Mouse (Mus musculus): ENCODE measurements around the gene Rufy4.
"Not testable (repeated sequence)": the region's sequence is repeated elsewhere in the genome, so short reads cannot be mapped to it uniquely, and the experiment has no call there.

Rufy4 gene

GRCm38 (mm10) chr1:74150101-74150500 lies 24.8 kb downstream of the Rufy4 start:
- DNase-seq (ENCODE audit: low spot score in 2 of 2) = no peak

- no peak for DNase-seq (ENCODE audit: low spot score in 2 of 2)
These were observed 25.8 kb downstream of the Rufy4 start for GRCm38 (mm10) chr1:74151091-74151490.

DNA sequence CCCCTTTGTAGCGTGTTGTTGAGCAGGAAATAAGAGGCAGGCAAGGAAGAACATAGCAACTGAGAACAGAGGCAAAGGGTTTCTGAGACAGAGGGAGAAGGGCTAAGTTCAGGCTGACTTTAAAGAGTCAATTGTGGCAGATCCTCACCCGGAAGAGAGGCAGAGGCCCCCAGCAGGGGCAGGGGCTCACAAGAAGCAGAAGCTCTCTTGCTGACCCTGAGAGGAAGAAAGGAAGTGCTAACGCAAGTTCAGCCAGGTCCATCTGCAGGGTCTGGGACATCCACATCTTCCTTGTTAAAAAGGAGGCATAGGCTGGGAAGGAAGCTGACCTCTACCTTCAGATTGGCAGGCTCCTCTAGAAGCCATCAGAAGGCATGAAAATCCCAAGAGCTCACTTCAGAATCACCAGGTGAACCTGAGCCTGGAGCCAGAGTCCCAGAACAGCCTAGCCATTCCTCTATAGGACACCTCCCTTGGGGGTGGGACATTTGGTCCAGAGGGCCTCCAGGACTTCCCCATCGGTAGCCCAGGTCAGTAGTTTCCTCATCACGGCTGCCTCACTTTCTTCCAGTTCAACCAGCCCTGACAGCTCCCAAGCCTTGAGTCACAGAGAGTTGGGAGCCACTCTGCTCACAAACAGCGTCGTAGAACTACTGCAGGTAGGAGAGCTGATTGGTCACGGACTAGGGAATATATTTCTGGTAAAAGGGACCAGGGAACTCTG lies 28.3 kb downstream of the Rufy4 start, which contains the start of gene Cxcr2:
Cxcr2 (plus strand) TSS at position 529 of the 724 bp plus-strand sequence.
- no peak for DNase-seq (ENCODE audit: low spot score in 2 of 2)

DNA sequence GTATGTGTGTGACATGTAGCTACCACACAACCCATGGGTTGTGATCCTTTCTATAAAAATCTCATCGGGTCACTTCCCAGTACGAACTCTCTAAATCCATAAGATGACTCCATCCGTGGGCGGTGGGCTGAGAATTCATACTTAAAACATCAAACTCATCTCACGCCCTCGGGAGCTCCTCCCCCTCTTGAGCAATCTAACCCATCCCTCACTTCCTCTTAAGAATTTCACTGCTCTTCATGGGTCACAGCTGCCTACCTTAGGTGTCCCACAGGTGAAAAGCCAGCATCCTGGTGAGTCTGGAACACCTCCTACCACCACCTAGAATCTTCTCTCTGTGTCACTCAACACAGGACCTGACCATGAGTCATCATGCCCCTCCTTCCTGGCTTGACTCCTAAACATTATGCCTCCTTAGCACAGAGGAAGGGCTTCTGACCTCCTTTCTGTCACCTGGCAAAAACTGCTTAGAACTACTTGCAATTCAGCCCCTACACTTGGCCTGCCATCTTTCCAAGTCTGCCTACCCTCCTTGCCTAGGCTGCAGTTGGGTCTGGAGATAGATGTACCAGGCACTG lies 30.2 kb downstream of the Rufy4 start:
- no peak for DNase-seq (ENCODE audit: low spot score in 2 of 2)

DNA sequence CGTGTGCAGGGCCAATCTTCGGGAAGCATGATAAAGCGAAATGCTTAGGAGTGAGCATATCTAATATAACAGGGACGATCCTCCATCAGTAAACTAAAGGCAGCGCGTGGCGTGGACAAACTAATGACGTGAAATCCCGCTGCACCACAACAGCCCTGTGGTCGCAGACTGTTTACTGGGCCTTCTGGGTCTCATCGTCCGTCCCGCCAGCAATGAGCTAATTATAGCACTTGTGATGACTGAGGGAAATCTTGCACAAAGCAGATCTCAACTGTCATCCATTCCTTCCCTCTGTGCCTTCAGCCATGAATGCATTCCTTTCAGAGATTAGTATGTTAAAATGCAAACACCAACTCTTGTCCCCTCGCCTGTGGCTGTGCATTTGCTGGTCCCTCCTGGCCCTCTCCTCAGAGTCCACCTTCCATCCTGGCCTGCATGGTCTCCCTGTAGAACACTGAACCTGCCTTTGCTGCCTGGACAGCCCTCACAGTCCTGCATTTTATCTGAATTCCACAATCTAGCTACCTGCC lies 31.1 kb downstream of the Rufy4 start:
- DNase-seq (ENCODE audit: low spot score in 2 of 2) = no peak

GRCm38 (mm10) chr1:74159613-74160012 lies 34.3 kb downstream of the Rufy4 start:
- not testable (repeated sequence) for DNase-seq (ENCODE audit: low spot score in 2 of 2)

DNA sequence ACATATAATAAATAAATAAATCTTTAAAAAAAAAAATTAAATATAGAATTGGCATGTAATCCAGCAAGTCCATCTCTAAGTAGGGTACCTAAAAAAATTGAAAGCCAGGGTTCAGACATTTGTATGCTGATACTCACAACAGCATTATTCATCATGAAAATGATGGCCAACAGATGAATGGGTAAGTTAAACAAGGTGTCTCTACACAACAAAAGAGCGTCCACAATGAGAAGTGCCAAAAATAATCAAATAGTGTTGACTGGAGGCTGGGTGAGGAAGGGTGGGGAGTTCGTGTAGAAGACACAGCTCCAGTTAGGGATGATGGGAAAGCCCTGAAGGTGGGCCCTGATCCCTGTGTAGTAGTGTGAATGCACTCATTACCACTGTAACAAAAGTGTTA lies 34.7 kb downstream of the Rufy4 start:
- no peak for DNase-seq (ENCODE audit: low spot score in 2 of 2)

DNA sequence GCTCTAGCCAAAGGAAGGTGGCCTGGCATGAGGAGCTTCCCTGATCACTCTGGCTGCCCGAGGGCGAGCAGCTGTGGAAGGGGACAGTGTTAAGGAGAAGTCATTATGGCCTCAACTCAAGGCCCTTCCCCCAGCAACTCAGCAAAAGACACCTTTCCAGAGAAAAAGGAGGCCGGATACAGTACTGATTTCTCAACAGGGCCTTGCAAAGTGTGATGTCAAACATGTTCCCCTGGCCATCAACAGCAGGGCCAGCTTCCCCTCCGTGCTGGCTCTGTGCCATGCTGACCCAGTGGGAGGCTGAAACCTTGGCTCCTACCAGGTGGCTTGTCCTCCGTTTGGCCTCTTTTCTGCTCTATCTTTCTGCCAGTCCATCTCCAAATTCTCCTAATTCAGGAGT lies 41.8 kb downstream of the Rufy4 start:
- DNase-seq (ENCODE audit: low spot score in 2 of 2) = no peak

- DNase-seq (ENCODE audit: low spot score in 2 of 2) = no peak
These were observed 44.4 kb downstream of the Rufy4 start for GRCm38 (mm10) chr1:74169721-74170120.

DNA sequence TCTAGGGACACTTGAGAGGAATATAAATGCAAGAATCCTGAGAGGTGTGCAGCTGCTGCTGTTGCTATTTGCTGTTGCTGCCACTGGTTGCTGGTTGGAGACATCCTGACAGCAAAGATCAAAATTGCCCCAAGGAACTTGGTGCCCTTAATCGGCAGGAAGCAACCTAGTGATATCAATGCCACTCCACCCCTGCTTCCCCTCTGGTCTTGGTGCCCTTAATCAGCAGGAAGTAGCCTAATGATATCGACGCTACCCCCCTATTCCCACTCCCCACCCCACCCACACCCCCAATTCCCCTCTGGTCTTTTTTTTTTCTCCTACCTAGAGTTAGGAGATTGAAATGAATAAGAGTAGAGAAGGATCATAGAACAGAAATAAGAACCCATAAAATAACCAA lies 47.4 kb downstream of the Rufy4 start:
- DNase-seq (ENCODE audit: low spot score in 2 of 2) = no peak

GRCm38 (mm10) chr1:74175731-74176130 lies 50.4 kb downstream of the Rufy4 start:
- DNase-seq (ENCODE audit: low spot score in 2 of 2) = no peak

GRCm38 (mm10) chr1:74178618-74179017 lies 53.3 kb downstream of the Rufy4 start:
- DNase-seq (ENCODE audit: low spot score in 2 of 2) = no peak

DNA sequence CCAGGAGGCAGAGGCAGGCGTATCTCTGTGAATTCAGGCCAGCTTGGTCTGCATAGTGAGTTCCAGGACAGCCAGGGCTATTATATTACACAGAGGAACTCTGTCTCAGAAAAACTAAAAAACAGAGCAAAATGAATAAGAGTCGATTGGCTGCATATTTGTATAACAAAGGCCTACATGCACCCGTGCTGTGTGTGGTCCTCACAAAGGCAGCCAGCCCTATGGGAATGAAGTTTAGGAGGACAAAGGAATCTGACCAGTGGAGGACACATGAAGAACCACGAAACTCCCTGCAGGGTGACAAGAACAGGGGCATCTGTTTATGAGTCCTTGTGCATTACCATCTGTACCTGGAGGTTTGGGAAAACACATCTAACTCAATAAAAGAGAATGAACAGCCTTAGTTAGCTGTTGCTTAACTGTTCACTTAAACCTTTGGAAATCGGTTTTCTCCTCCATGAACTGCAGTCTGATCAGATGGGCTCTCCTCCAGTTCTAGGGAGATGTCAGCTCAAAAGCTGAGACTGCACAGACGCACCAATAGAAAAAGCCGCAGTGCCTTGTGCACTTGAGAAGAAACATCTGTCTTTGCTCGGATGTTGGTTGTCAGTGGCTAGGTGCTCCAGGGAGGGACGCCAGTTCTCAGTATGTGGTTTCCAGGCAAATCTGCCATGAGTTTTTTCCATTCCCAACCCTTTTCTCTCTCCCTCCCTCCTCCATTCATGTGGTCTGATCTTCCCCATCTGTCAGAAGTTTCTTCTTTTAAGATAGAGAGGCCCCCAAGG lies 54.5 kb downstream of the Rufy4 start:
- no peak for DNase-seq (ENCODE audit: low spot score in 2 of 2)

DNA sequence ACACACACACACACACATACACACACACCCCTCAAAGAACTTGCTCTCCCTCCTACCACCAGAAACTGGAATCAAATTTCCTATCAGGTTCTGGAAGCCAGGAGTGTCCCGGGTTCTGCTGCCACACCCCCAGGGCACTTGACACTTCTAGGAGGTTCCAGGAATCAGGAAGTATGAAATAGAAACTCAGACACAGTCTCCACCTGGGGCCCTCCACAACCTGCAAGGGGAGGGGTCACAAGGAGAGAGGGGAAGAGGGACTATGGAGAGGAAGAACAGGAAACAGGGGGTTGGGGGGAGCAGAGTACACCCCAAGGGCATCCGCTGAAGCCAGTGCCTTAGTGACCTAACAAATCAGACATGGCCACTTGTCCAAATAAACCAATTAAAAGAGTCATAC lies 56.1 kb downstream of the Rufy4 start:
- no peak for DNase-seq (ENCODE audit: low spot score in 2 of 2)

DNA sequence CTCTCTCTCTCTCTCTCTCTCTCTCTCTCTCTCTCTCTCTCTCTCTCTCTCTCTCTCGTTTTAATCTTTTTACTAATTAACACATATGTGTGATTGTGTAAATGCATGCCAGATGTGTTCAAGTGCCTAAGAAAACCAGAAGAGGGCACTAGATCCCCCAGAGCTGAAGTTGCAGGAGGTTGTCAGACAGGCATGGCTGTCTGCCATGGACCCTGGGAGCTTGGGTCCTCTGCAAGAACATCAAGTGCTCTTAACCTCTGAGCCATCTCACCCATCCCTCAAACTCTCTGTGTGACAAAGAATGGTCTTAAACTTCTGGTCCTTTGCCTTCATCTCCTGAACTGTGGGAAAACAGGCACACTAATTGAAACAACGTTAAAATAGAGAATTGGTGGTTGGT lies 57.7 kb downstream of the Rufy4 start:
- no peak for DNase-seq (ENCODE audit: low spot score in 2 of 2)

GRCm38 (mm10) chr1:74190471-74190870 lies 65.1 kb downstream of the Rufy4 start:
- no peak for DNase-seq (ENCODE audit: low spot score in 2 of 2)

GRCm38 (mm10) chr1:74192711-74193110 lies 67.4 kb downstream of the Rufy4 start:
- no peak for DNase-seq (ENCODE audit: low spot score in 2 of 2)

- DNase-seq (ENCODE audit: low spot score in 2 of 2) = no peak
These were observed 69.1 kb downstream of the Rufy4 start, which contains the start of gene Cxcr1 for GRCm38 (mm10) chr1:74194445-74194844. Gene Cxcr1 (minus strand): TSS chr1:74194631.

DNA sequence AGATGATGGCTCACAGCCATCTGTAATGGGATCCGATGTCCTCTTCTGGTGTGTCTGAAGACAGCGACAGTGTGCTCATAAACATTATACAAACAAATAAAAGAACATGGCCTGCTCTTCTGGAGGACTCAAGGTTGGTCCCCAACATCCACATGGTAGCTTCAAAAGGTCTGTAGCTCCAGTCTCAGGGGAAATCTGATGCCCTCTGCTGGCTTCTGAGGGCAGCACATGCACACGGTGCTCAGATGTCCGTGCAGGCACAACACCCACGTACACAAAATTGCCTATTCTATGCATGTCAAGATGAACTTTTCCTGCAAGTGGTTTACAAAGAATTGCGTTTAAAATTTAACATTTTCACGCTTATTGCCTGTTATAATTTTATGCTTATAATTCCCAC lies 70.6 kb downstream of the Rufy4 start:
- no peak for DNase-seq (ENCODE audit: low spot score in 2 of 2)

GRCm38 (mm10) chr1:74196621-74197419 lies 71.5 kb downstream of the Rufy4 start:
- DNase-seq (ENCODE audit: low spot score in 2 of 2) = no peak

Data from frontal cortex, postnatal 25 days (tissue).